Mouse (Mus musculus) kidney, postnatal 0 days (tissue): Measurements from ENCODE around the gene Gm9913. TPM values are rescaled to one million over a fixed set of nuclear protein-coding genes. Genes with fewer than 3 reads are reported as not detected.

Experiments
- ATAC-seq: fragments of 200-750 bp; cut with Nextera tagmentation; replicated peaks from 2 replicates; pipeline ENCODE4 v1.8.0; 2017; ENCODE audit warnings: low read depth, moderate number of reproducible peaks, moderate TSS enrichment, moderate library complexity; ENCODE audit not compliant: low FRiP score
- DNase-seq: peaks from one replicate; pipeline ENCODE4 v3.0.0-alpha.2; 2016; ENCODE audit warnings: low spot score
- H3K27ac ChIP-seq: fragments of 300-500 bp; sonication (generic); 2 replicates; pipeline ENCODE4 v1.5.1; 2014; ENCODE audit warnings: mild to moderate bottlenecking
- H3K27me3 ChIP-seq: fragments of 300-500 bp; sonication (generic); 2 replicates; pipeline ENCODE4 v1.6.1; 2014; ENCODE audit warnings: low read length, mixed read lengths; ENCODE audit not compliant: insufficient read depth
- H3K36me3 ChIP-seq: fragments of 300-500 bp; sonication (generic); 2 replicates; pipeline ENCODE4 v1.6.1; 2014; ENCODE audit warnings: low read length, mixed read lengths; ENCODE audit not compliant: insufficient read depth
- H3K4me1 ChIP-seq: fragments of 300-500 bp; sonication (generic); replicated peaks from 2 replicates; pipeline ENCODE4 v1.6.1; 2014; ENCODE audit warnings: antibody characterized with exemption, low read length, mixed read lengths; ENCODE audit not compliant: insufficient read depth
- H3K4me2 ChIP-seq: fragments of 300-500 bp; sonication (generic); 2 replicates; pipeline ENCODE4 v1.6.1; 2014; ENCODE audit warnings: mild to moderate bottlenecking, low read length, moderate library complexity, mixed read lengths
- H3K4me3 ChIP-seq: fragments of 300-500 bp; sonication (generic); replicated peaks from 2 replicates; pipeline ENCODE4 v1.5.1; 2014; ENCODE audit warnings: low read depth, low read length
- H3K9ac ChIP-seq: fragments of 300-500 bp; sonication (generic); 2 replicates; pipeline ENCODE4 v1.6.1; 2014; ENCODE audit warnings: low read depth, low read length
- H3K9me3 ChIP-seq: fragments of 300-500 bp; sonication (generic); replicated peaks from 2 replicates; pipeline ENCODE4 v1.6.1; 2016; ENCODE audit warnings: low read length, inconsistent platforms, mixed read lengths
- CTCF ChIP-seq: IDR thresholded peaks from 2 replicates; pipeline ENCODE4 v1.5.1; 2016; ENCODE audit warnings: antibody characterized with exemption, low read depth, mild to moderate bottlenecking, moderate library complexity
- WGBS: fragments of 180-500 bp; shearing (Covaris S2); extraction: QIAGEN DNeasy Blood & Tissue Kit; methylation state at CpG from one replicate; pipeline ENCODE4 v1.1.7; 2014; 5-methylcytosine and 5-hydroxymethylcytosine counted together
- polyA plus RNA-seq: library from polyadenylated mRNA; unstranded; fragments of >200 nt; fragmentation: Nextera tagmentation; extraction: Ambion mirVana; gene quantifications from 2 replicates; pipeline ENCODE4 v1.2.1, GENCODE M21; 2015

The Gm9913 gene
- polyA plus RNA-seq, 1 experiment from 2014 or later = 0.26 TPM

GRCm38 (mm10) chr2:125473228-125473627 is 31.7 kb upstream of the Gm9913 start:
- Histone ChIP-seq H3K36me3 (no peaks in the 10 kb centered on the region), H3K9ac (no peak overlapping the region), H3K27me3 (no peaks in the 10 kb centered on the region), H3K4me3 (no peak overlapping the region), H3K27ac (no peak overlapping the region), H3K4me1 (0 out of 2 replicates have a peak, but pooled peaks cover 2% of the 10 kb centered on the region), H3K9me3 (no peaks in the 10 kb centered on the region), H3K4me2 (no peak overlapping the region)
- DNase-seq (no peak), ATAC-seq (no peak)
- TF ChIP-seq CTCF = no peak
- 64% methylated on average over 2 of the region's 2 CpGs for whole genome bisulfite sequencing

DNA sequence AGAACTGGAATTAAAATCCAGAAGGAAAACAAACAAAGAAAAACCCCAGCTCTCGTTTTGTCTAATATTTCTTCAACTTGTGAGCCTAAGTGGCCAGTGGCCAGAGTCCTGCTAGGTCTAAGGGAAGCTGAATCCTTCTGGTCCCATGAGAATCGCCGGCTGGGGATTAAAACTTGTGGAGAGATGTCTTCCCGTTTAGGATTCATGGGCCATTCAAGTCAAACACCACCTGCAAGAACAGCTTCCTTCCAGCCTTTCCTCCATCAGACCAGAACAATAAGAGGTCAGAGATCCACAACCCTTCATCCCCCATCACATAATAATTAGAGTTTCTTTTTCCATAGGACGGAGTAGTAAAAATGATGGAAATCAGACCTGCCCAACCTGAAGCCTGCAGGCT is 30.2 kb upstream of the Gm9913 start:
- H3K4me2 ChIP-seq = no peak overlapping the region
- no peak for ATAC-seq
- 0 out of 2 replicates have a peak, but pooled peaks cover 2% of the 10 kb centered on the region for H3K4me1 ChIP-seq
- no peak overlapping the region for H3K27ac ChIP-seq
- WGBS = 70% methylated on average over 5 of the region's 5 CpGs
- no peak for DNase-seq
- no peaks in the 10 kb centered on the region for H3K9me3 ChIP-seq
- H3K4me3 ChIP-seq = no peak overlapping the region
- no peak overlapping the region for H3K9ac ChIP-seq
- no peaks in the 10 kb centered on the region for H3K27me3 ChIP-seq
- TF ChIP-seq CTCF = no peak
- H3K36me3 ChIP-seq = no peaks in the 10 kb centered on the region

DNA sequence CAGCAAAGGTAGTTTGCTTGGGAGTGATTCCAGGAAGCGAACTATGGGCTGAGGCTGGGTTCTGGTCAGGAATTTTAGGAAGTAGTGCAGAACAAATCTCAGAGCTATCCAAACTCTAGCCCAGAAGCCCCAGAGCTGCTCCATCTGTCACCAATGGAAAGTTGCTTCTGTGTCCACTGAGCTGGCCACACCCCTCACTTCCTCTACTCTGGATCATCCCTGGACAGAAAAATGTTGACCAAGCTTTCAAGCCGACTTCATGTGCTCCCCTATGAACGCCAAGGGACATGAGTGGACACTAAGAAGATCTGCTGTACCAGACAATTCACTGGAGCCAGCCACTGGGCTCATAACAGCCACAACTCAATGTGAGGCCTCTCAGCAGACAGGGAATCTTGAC is 28.7 kb upstream of the Gm9913 start:
- no peak for ATAC-seq
- no peaks in the 10 kb centered on the region for H3K4me1 ChIP-seq
- no peak overlapping the region for H3K9ac ChIP-seq
- H3K4me2 ChIP-seq = no peak overlapping the region
- DNase-seq = no peak
- no peaks in the 10 kb centered on the region for H3K27me3 ChIP-seq
- no peaks in the 10 kb centered on the region for H3K9me3 ChIP-seq
- TF ChIP-seq CTCF = no peak
- 76% methylated on average over 3 of the region's 3 CpGs for WGBS
- no peak overlapping the region for H3K27ac ChIP-seq
- H3K36me3 ChIP-seq = no peaks in the 10 kb centered on the region
- H3K4me3 ChIP-seq = no peak overlapping the region

DNA sequence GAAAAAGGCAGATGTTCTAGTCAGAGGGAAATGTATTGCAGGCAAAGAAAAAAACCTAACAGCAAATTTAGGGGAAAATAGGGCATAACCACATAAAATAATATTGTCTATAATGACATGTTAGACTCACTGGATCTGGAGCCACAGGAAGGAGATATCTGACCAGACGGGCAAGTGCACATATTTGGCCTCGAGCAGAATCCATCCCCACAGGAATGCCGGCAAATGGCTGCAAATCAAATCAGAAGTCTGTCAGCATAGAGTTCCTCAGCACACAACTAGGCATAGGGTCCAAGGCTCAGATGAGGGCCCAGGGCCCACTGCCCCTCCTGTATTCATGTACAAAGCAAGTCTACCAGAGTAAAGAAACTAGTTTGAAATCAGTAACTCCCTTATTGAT is 27.5 kb upstream of the Gm9913 start:
- 61% methylated on average over 3 of the region's 3 CpGs for WGBS
- no peak overlapping the region for H3K4me3 ChIP-seq
- H3K9me3 ChIP-seq = no peaks in the 10 kb centered on the region
- no peak overlapping the region for H3K4me2 ChIP-seq
- ATAC-seq = no peak
- no peaks in the 10 kb centered on the region for H3K4me1 ChIP-seq
- no peak overlapping the region for H3K27ac ChIP-seq
- H3K9ac ChIP-seq = no peak overlapping the region
- no peaks in the 10 kb centered on the region for H3K27me3 ChIP-seq
- no peaks in the 10 kb centered on the region for H3K36me3 ChIP-seq
- no peak for TF ChIP-seq CTCF
- DNase-seq = no peak

- Histone ChIP-seq H3K36me3 (no peaks in the 10 kb centered on the region), H3K4me1 (no peaks in the 10 kb centered on the region), H3K27me3 (no peaks in the 10 kb centered on the region), H3K4me3 (no peak overlapping the region), H3K9ac (no peak overlapping the region), H3K27ac (no peak overlapping the region), H3K4me2 (no peak overlapping the region), H3K9me3 (no peaks in the 10 kb centered on the region)
- TF ChIP-seq CTCF = no peak
- 49% methylated on average over 4 of the region's 4 CpGs for WGBS
- DNase-seq (no peak), ATAC-seq (no peak)
These were observed 26.2 kb upstream of the Gm9913 start for GRCm38 (mm10) chr2:125478705-125479104.

DNA sequence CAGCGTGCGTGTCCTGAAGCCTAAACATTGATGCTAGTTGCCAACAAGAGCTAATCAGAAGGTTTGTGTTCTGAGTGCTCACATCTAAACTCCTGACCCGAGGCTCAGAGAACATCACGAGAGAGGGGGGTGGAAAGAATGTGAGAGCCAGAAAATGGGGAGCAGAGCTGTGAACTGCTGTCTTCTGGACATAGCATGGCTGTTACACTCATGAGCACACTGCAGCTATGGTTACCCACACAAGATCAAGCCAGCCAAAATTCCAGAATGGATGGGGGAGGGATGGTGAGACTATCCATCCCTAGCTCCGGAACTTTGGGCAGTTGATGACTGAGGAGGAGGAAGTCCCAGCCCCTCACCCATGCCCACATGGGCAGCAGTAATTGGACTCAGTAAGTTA is 24.8 kb upstream of the Gm9913 start:
- no peak for TF ChIP-seq CTCF
- WGBS = 55% methylated on average over 5 of the region's 5 CpGs
- Histone ChIP-seq H3K27me3 (no peaks in the 10 kb centered on the region), H3K9ac (no peak overlapping the region), H3K9me3 (no peaks in the 10 kb centered on the region), H3K36me3 (no peaks in the 10 kb centered on the region), H3K4me3 (no peak overlapping the region), H3K27ac (peak overlapping the region; percentile 40), H3K4me1 (no peaks in the 10 kb centered on the region), H3K4me2 (no peak overlapping the region)
- ATAC-seq (peak; percentile 79), DNase-seq (peak; percentile 71)

DNA sequence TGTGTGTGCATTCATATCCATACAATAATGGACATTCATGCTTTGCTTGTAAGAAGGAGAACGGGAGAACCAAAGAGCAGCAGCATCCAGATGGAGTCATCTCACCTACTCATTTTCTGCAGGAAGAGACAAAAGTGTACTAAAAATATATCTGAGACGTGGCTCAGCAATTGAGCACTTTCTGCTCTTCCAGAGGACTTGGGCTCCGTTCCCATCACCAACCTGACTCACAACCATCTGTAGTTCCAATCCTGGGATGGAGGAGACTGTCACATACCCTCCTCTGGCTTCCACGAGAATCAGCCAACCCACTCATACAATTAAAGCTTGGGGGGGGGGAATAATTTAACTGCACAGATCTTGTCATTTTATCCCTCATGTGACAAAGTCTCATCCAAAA is 23.8 kb upstream of the Gm9913 start:
- H3K27ac ChIP-seq = no peak overlapping the region
- H3K9me3 ChIP-seq = no peaks in the 10 kb centered on the region
- no peaks in the 10 kb centered on the region for H3K4me1 ChIP-seq
- H3K36me3 ChIP-seq = no peaks in the 10 kb centered on the region
- no peak overlapping the region for H3K9ac ChIP-seq
- WGBS = 84% methylated on average over 4 of the region's 4 CpGs
- no peaks in the 10 kb centered on the region for H3K27me3 ChIP-seq
- no peak for DNase-seq
- H3K4me2 ChIP-seq = no peak overlapping the region
- no peak overlapping the region for H3K4me3 ChIP-seq
- no peak for TF ChIP-seq CTCF
- ATAC-seq = no peak
